Mouse (Mus musculus): ENCODE data around the gene Gtf2i.

Gene Gtf2i

DNA sequence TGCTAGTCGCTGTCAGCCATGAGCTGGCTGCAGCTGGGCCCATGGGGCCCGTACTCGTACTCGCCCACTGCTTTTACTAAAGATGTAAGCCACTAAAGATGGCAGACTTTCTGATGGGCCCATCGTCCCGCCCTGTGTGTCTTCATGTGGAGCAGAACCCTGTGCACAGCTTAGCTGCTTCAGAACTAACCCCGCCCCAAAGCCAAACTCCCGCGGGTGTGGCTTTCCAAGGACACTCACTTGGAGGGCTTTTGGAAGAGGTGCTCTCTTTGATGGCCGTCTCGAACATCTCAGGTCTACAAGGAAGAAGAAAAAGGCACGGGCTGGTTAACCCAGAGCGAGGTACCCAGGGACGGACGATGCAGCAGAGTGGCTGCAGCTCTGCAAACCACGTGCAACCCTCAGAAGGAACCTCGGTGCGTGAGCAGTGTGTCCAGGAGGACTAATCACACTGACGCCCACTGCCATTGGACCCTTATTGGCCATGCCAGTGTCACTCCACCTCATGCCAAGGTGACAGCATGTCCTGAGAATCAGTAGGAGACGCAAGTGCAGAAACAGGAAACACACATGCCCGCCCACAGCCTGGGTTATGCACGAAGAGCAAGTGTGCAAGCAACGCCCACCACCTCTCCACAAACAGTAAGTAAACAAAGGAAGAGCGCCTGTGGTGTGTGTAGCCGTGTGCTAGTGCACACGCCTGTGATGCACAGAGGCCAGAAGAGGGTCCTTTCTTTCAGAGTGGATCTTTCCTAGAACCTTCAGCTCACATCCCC lies 70.7 kb downstream of the Gtf2i start:
- peak; percentile 39 for DNase-seq (ENCODE audit: low read depth, low spot score)

DNA sequence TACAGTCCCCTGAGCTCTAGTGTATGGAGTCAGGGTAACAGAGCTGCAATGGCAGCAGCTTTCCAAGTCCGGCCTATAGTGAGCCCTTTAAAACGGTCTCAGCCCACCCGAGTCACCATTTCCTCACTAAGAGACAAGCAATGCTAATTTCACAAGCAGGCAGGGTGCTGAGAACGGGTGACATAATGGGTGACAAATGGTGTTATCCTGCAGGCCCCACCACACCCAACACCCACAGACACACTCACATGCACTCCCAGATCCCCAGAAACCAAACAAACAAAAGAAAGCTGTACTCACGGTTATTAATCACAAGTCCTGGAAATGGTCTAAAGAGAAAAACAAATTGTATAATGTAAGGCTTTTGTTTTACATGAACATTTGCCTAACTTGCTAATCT lies 72.7 kb downstream of the Gtf2i start:
- DNase-seq (ENCODE audit: low read depth, low spot score), result no peak

DNA sequence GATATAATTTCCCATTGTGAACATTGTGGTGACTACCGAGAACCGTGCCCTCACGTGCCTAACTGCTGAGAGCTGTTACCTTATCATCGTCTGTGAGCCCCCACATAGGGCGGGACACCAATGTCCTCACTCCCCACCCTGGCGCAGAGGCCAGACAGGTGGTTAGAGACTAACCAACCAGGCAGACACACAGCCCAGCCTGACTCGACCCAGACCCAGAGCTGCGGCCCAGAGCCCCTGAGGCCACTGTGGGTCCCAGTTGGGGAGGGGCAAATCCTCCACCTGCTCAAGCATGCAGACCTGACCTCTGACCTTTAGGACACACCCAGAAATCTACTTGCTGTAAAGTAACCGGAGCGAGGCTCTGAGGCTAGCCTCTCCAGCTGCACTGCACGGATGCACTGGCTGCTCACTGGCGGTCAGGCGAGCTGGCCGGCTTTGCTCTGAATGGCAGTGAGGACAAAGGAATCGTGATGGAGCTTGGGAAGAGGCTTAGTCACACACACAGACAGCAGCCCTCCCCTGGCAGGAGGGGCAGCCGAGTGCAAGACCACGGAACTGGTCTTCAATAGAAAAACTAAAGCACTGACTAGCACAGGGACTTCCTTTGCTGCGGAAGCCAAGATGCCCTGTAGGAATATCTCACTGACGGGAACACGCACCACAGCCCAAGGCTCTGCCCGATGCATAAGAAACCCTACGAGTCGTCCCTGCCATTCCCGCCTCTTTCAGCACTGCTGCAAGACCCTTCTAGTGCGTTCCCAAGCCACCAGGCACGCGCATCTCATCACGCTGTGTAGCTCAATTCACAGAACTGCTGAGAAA lies 76.4 kb downstream of the Gtf2i start:
- DNase-seq (ENCODE audit: low read depth, low spot score), result peak; percentile 42

DNA sequence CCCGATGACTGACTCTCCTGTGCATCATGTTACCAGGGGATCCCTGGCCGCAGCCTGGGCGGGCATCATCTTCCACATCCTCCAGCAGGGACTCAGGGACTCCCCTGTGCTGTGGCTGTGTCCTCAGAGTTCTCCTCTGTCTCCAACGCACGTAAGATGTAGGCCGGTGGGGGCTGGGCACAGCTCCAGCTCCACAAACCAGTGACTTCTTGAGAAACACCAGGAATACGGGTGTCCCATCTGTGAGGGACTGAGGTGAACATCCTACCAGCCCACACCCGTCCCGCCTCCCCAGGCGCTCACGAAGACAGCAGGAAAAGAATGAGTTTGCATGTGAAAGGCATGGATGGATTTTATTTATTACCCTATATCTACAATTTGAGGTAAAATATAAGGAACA lies 77.1 kb downstream of the Gtf2i start:
- no peak for DNase-seq (ENCODE audit: low read depth, low spot score)

DNA sequence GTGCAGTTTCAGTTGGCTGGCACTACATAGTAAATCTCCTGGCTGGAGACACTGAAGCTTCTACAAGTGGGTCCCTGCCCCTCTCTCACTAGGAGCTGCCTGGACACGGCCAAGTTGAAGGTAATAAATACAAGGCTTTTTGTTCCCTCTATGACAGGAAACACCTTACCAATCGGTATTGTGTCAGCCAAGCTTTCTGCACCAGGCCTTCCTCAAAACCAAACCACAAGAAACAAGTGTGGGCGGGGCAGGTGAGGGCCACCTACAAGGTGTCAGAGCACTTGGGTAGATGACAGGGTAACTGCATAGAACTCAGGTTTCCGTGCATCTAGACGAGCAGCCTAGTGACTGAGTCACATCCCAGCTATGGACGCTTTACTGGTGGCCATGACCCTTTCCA lies 77.8 kb downstream of the Gtf2i start:
- no peak for DNase-seq (ENCODE audit: low read depth, low spot score)

DNA sequence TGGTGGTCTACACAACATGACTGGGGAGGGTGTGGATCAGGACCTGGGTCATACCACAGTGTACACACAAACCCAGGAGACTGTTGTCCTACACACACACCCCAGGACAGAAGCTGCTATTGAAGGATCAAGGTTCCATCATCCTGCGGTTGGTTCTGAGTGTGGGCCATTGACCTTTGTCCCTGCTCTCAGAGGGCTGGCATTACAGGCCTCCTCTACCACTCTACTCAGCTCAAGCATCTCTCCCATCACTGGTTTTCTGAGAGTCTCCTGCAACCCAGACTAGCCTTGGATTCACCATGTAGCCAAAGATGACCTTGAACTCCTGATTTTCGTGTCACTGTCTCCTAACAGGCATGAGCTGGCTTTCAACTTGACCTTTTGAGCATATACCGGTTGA lies 78.3 kb downstream of the Gtf2i start:
- no peak for DNase-seq (ENCODE audit: low read depth, low spot score)

DNA sequence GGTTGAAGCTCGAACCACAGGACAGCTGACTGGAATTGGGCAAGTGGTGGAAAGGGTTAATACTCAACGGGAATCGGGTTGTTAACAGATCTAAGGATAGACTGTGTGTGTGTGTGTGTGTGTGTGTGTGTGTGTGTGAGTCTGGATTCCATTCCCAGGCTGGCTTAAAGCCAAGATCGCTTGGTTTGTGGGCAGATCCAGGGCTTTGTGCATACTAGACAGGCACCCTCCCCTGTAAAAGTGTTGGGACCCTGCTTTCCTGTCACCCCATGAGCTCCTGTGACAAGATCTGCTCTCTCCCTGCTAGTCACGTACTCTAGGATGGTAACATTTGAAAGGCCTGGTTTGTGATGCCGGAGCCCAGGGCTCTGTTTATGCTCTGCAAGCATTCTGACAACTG lies 79.4 kb downstream of the Gtf2i start:
- DNase-seq (ENCODE audit: low read depth, low spot score), result no peak

DNA sequence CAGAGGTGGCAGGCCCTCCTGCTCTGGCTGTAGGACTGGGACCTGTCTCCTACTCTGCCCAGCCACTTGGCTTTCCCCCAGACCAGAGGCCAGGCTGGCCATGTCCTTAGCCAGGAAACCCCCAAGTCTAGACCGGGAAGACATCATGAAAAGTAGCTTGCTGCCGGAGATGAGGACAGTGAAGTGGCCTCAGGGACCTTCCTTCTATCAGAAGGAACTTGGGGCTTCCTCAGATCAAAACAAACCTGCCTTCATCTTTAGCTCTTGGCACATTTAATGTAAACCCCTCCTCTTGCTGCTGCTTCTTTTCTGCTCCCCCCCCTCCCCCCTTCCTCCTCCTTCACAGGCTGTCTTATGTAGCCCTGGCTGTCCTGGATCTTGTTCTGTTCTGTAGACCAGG lies 80.4 kb downstream of the Gtf2i start:
- DNase-seq (ENCODE audit: low read depth, low spot score), result no peak

DNA sequence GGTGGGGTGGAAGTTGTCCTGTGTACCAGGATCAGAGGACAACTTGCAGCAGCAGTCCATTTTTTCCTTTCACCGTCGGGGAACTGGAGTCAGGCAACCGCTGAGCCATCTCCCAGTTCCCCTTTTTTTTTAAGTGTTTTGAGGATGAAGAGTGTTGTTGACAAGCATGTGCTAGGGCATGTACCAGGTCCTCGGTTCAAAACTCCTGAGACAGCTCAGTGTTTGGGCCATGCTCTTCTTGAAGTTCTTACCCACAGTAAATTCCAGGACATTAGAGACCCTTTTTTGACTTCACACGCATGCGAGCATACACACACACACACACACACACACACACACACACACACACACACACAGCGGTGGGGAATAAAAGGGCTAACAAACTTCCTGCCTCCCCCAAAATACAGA lies 81.3 kb downstream of the Gtf2i start:
- DNase-seq (ENCODE audit: low read depth, low spot score), result no peak

DNA sequence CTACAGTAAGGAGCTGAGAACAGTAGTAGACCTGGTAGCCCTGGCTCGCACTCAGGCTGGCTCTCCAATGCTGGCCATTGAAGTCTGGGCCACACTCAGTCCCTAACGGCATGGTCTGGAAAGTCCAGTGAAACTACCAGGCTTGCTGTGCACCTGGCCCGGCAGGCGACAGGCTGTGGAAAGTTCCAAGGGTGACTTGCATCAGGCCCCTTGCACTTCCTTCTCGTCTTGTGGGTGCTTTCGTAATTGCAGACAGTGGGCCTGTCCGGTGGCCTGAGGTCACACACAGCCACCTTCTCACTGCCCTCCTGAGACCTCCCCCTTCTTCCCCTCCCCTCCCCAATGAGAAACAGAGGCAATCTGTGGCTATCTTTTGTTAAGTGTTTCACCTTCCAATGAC lies 82.0 kb downstream of the Gtf2i start:
- peak; percentile 34 for DNase-seq (ENCODE audit: low read depth, low spot score)

DNA sequence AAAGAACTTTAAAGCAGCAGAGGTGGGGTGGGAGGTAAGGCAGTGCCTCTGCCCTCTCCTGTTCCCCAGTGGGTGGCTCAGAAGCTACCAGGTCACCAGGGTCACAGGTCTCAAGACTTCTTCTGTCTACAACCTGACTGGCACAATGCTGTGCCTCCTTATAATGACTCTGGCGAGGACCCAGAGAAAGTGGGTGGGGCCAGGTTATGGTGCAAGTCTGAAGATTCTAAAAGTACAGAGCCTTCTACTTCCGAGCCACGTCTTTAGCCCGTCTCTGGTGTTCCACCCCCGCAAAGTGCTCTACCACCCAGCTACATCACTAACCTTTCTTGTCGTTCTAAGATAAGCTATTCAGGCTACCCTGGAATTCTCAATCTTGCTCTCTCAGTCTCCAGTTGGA lies 82.4 kb downstream of the Gtf2i start:
- no peak for DNase-seq (ENCODE audit: low read depth, low spot score)

DNA sequence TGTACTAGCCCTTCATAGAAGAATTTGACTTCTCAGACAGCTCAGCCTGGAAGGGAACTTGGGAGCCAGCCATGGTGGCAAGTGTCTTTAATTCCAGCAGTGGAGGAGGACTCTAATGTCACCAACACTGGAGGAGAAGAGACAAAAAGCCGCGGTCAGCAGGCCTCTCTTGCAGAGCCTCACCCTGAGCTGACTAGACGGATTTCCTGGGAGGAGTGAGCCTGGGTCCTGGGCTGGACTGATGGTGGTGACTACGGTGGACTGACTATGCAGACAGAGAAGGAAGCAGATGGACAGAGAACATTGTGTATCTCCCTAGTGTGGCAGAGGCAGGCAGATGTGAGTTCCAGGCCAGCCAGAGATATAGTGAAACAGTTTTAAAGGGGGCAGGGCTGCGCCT lies 83.2 kb downstream of the Gtf2i start:
- no peak for DNase-seq (ENCODE audit: low read depth, low spot score)

DNA sequence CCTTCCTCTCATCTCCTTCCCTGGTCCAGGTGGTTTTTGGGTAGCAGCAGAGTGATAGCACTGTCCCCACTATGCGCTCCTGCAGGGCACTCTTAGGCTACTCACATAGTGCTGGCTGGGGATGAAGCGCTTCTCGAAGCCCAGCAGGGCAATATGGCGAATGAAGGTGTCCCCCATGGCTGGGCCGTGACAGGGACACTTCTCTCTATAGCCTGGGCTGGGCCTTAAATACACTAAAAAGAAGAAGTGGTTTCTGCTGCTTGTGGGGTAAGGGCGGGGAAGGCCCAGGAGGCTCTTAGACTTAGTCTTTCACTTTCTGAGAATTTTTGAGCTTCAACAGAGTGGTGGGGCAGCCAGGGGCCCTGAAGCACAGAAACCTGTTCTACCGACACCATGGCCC lies 85.2 kb downstream of the Gtf2i start, which contains the start of gene Ncf1:
Gene Ncf1, minus strand, starts transcription at position 235 of the 400 bp plus-strand sequence.
- DNase-seq (ENCODE audit: low read depth, low spot score), result no peak

DNA sequence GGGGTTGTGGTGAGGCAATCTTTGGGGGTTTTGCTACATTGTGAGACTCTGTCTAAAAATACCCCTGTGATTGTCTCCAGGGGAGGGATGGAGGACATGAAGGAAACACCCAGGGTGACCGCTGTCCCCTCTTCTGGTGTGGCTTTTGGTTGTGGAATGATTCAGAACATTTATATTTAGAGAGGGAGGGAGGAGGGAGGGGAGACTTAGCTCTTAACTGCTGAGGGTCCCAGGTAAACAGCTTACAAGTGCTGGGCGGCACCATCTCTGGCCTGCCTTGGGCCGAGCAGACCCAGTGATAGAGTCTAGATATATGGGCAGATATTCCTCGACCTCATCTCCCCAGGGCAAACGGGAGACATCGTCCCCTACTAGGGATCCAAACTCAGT lies 86.3 kb downstream of the Gtf2i start:
- DNase-seq (ENCODE audit: low read depth, low spot score), result no peak

DNA sequence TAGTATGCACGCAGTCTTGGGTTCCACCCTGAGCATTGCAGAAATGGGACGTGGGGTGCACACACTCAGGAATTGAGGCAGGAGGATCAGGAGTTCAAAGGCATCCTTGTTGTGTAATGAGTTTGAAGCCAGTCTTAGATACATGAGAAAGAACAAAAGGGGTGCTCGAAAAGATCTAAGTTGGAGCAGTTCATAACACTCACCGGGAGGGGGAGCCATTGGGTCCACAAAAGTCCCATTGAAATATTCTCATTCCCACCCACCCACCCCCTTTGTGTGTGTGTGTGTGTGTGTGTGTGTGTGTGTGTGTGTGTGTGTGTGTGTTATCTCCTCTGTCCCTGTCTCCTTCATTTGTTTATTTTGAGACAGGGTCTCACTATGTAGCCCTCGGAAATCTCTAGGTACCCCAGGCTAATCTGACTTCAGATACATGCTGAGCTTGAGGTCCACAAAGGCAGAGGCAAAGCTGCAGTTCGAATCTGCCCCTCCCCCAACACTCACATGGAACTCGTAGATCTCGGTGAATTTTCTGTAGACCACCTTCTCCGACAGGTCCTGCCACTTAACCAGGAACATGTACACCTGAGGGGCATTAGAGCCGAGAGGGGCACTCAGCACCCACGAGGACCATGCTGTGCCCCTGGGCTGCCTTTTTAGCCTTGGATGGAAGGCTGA lies 86.8 kb downstream of the Gtf2i start:
- DNase-seq (ENCODE audit: low read depth, low spot score), result peak; percentile 58

DNA sequence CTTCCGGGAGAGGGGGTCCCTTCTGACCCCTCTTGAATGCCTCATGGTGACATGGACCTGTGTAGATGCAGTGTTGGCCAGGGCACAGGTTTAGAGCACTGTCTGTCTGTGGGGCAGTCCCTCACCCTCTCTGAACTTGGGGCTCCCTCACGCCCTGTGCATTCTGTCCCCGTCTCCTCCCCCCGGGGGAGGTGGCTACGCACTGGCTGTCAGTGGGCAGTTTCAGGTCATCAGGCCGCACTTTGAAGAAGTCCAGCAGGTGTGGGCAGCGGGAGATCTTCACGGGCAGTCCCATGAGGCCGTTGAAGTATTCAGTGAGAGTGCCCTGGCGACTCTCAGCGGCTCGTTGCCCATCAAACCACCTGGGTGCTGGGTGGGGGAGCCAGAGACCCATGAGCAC lies 87.6 kb downstream of the Gtf2i start:
- no peak for DNase-seq (ENCODE audit: low read depth, low spot score)

DNA sequence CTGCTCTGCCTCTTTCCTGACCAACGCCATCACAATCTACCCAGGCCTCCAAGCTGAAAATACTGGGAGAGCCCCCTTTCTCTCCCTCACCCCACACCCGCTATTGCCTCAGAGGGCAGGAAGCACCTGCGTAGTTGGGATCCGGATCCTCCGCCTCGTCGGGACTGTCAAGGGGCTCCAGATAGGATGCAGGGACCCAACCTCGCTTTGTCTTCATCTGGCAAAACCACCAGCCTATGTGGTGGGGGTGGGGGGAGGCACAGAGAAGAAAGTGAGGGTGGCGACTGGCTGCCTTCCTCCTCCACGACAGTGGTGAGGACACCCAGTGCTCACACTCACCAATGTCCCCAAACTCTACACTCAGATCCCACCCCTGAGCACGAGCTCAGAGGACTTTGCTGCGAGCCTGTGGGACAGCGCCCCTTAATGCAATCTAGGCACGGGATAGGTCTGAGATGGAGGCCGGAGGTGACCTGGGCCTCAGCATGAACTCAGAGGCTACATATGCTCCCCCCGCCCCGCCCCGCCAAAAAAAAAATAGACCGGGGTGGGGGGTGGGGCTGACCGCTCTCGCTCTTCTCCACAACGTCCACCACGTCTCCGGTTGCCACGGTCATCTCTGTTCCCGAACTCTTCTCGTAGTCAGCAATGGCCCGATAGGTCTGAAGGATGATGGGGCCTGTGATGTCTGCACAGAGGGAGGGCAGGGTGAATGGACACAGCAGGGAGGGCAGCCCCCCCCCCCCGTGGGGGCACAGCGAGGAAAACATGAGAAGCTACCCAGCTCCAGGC lies 89.3 kb downstream of the Gtf2i start:
- no peak for DNase-seq (ENCODE audit: low read depth, low spot score)

DNA sequence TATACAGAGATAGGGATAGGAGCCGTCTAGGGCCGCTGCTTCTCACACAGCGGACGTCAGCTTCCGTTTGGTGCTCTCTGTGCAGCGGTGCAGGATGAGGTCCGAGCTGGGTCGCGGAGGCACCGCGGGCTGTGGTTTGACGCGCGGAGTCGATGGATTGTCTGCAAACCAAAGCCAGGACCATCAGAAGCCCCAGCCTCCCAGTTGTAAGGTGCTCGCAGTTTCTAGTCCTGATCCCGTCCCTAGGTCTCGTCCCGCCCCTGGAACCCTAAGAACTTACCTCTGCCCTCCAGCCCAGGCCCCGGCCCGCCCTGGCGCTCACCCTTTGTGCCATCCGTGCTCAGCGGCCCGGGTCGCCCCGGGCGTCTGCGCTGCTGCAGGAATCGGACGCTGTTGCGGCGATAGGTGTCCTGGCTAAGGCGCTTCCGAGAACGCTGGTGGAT lies 92.8 kb downstream of the Gtf2i start:
- DNase-seq (ENCODE audit: low read depth, low spot score), result no peak

DNA sequence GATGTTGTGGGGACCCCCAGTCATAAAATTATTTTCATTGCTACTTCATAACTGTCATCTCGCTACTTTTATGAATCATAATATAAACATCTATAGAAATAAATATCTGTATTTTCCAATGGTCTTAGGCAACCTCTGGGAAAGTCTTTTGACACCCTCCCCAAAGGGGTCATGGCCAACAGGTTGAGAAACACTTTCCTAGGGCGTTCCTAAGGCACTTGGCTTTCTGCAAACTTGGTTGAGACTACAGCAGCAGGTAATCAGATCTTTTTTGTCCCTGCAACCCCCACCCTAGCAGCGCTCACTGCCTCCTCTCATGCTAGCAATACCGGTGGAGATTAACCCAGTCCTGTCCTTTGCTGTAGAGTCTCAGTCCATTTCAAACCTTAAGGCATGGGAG lies 93.3 kb downstream of the Gtf2i start:
- no peak for DNase-seq (ENCODE audit: low read depth, low spot score)

DNA sequence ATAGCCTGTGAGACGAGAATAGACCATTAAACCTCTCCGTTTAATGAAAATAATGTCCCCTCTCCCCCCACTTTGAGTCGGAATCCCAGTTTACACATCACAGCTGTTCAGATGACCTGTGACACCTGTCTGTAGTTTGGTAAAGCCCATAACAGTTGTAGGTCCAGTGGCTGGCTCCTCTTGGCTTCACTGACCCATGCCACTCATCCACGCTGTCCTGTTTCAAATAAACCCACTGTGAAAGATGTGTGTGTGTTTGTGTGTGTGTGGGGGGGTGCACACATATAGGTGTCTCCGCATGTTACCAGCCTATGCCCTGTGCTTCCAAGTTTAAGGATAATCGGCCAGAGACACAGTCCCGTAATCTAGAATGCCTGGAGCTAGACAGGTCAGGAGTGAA lies 96.7 kb downstream of the Gtf2i start:
- no peak for DNase-seq (ENCODE audit: low read depth, low spot score)

DNA sequence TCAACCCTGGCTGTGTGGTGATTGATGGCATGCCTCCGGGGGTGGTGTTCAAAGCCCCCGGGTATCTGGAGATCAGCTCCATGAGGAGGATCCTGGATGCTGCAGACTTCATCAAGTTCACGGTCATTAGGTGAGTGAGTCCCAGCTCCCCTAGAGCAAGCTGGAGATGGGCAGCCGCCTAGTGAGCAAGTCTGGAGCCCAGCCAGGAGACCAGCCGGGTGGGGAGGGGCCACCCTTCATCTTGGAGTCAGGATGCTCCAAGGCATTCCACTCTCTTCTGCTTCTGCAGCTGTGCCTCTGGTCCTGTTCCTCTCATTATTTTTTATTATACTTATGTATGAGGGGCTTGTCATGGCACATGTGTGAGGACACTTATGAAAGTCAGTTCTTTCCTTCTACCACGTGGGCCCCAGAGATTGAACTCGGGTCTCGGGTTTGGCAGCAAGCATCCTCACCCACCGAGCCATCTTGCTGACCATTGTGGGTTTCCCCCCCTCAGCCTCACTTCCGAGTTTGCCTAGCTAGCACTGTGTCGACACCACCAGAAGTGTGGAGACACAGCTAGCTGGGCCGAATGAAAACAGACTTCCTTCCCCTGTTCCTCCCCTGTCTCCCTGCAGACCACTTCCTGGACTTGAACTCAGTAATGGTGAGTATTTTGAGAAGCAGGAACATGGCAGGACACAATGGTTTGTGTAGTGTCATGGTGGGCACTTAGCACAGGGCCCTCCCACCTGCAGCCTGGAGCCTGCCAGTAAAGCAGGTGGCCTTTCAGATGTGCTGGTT lies 100.3 kb downstream of the Gtf2i start:
- DNase-seq (ENCODE audit: low read depth, low spot score), result no peak

Data from ES-CJ7 (cell line).